Mouse (Mus musculus): ENCODE results near the gene Apom. TPM values are rescaled to one million over a fixed set of nuclear protein-coding genes. Genes with fewer than 3 reads are reported as not detected.
A peak's percentile ranks its signal among the peaks of the same experiment; 100 is the strongest.

The Apom gene
- polyA plus RNA-seq, 1 experiment: 0.15 TPM

- H3K27ac ChIP-seq (ENCODE audit: insufficient read depth, low read depth, low read length): peak overlapping the region; percentile 80
- H3K36me3 ChIP-seq (ENCODE audit: control insufficient read depth, insufficient read depth, low read length): peaks cover 30% of the 10 kb centered on the region
- H3K4me3 ChIP-seq (ENCODE audit: low read depth, low read length): peak overlapping the region; percentile 99
- H3K27me3 ChIP-seq (ENCODE audit: control insufficient read depth, insufficient read depth, low read length): no peaks in the 10 kb centered on the region
- TF ChIP-seq POLR2A (IDR thresholded peaks at IDR 0.05; ENCODE audit: low read depth, low read length): no peak
- TF ChIP-seq CTCF (IDR thresholded peaks at IDR 0.05; ENCODE audit: extremely low read depth, insufficient read length, insufficient replicate concordance, low read depth, low read length): no peak
- H3K4me1 ChIP-seq (ENCODE audit: control insufficient read depth, insufficient read depth, insufficient read length, low read length): peaks cover 10% of the 10 kb centered on the region; the same call in 1 of the 2 replicates
- WGBS: 2% methylated on average over 28 of the region's 28 CpGs
Measured at GRCm38 (mm10) chr17:35164218-35164567, 32.3 kb upstream of the Apom start.

GRCm38 (mm10) chr17:35163326-35164081, 31.7 kb upstream of the Apom start:
- WGBS: 2% methylated on average over 8 of the region's 8 CpGs
- peaks cover 37% of the 10 kb centered on the region for H3K36me3 ChIP-seq (ENCODE audit: control insufficient read depth, insufficient read depth, low read length)
- no peak for TF ChIP-seq POLR2A (IDR thresholded peaks at IDR 0.05; ENCODE audit: low read depth, low read length)
- peaks cover 10% of the 10 kb centered on the region; the same call in 1 of the 2 replicates for H3K4me1 ChIP-seq (ENCODE audit: control insufficient read depth, insufficient read depth, insufficient read length, low read length)
- peak overlapping the region; percentile 99 for H3K4me3 ChIP-seq (ENCODE audit: low read depth, low read length)
- peak overlapping the region; percentile 80 for H3K27ac ChIP-seq (ENCODE audit: insufficient read depth, low read depth, low read length)
- H3K27me3 ChIP-seq (ENCODE audit: control insufficient read depth, insufficient read depth, low read length): no peaks in the 10 kb centered on the region

GRCm38 (mm10) chr17:35162730-35163129, 30.9 kb upstream of the Apom start:
- Histone ChIP-seq H3K4me3 (ENCODE audit: low read depth, low read length) (peak overlapping the region; percentile 35), H3K36me3 (ENCODE audit: control insufficient read depth, insufficient read depth, low read length) (peaks cover 44% of the 10 kb centered on the region), H3K4me1 (ENCODE audit: control insufficient read depth, insufficient read depth, insufficient read length, low read length) (peaks cover 10% of the 10 kb centered on the region; the same call in 1 of the 2 replicates), H3K27ac (ENCODE audit: insufficient read depth, low read depth, low read length) (no peak overlapping the region), H3K27me3 (ENCODE audit: control insufficient read depth, insufficient read depth, low read length) (no peaks in the 10 kb centered on the region)
- TF ChIP-seq POLR2A (IDR thresholded peaks at IDR 0.05; ENCODE audit: low read depth, low read length) (no peak), CTCF (IDR thresholded peaks at IDR 0.05; ENCODE audit: extremely low read depth, insufficient read length, insufficient replicate concordance, low read depth, low read length) (no peak)
- WGBS: 10% methylated on average over 12 of the region's 12 CpGs

- no peaks in the 10 kb centered on the region for H3K27me3 ChIP-seq (ENCODE audit: control insufficient read depth, insufficient read depth, low read length)
- 70% methylated on average over 14 of the region's 14 CpGs for WGBS
- H3K36me3 ChIP-seq (ENCODE audit: control insufficient read depth, insufficient read depth, low read length): peaks cover 50% of the 10 kb centered on the region
- TF ChIP-seq POLR2A (IDR thresholded peaks at IDR 0.05; ENCODE audit: low read depth, low read length): no peak
- H3K4me1 ChIP-seq (ENCODE audit: control insufficient read depth, insufficient read depth, insufficient read length, low read length): peaks cover 10% of the 10 kb centered on the region; the same call in 1 of the 2 replicates
- no peak overlapping the region for H3K4me3 ChIP-seq (ENCODE audit: low read depth, low read length)
- H3K27ac ChIP-seq (ENCODE audit: insufficient read depth, low read depth, low read length): no peak overlapping the region
Measured at GRCm38 (mm10) chr17:35162121-35162520, 30.3 kb upstream of the Apom start.

GRCm38 (mm10) chr17:35161421-35161820, 29.6 kb upstream of the Apom start:
- peaks cover 9% of the 10 kb centered on the region; the same call in 1 of the 2 replicates for H3K4me1 ChIP-seq (ENCODE audit: control insufficient read depth, insufficient read depth, insufficient read length, low read length)

GRCm38 (mm10) chr17:35159638-35160037, 27.8 kb upstream of the Apom start:
- H3K36me3 ChIP-seq (ENCODE audit: control insufficient read depth, insufficient read depth, low read length): peaks cover 75% of the 10 kb centered on the region
- H3K27ac ChIP-seq (ENCODE audit: insufficient read depth, low read depth, low read length): no peak overlapping the region
- H3K4me1 ChIP-seq (ENCODE audit: control insufficient read depth, insufficient read depth, insufficient read length, low read length): peaks cover 4% of the 10 kb centered on the region; the same call in 1 of the 2 replicates
- H3K27me3 ChIP-seq (ENCODE audit: control insufficient read depth, insufficient read depth, low read length): no peaks in the 10 kb centered on the region
- 83% methylated on average over 7 of the region's 7 CpGs for WGBS
- no peak for TF ChIP-seq CTCF (IDR thresholded peaks at IDR 0.05; ENCODE audit: extremely low read depth, insufficient read length, insufficient replicate concordance, low read depth, low read length)
- no peak for TF ChIP-seq POLR2A (IDR thresholded peaks at IDR 0.05; ENCODE audit: low read depth, low read length)
- no peak overlapping the region for H3K4me3 ChIP-seq (ENCODE audit: low read depth, low read length)

More at GRCm38 (mm10) chr17:35161421-35161820, 29.6 kb upstream of the Apom start:
- Histone ChIP-seq H3K4me3 (ENCODE audit: low read depth, low read length) (no peak overlapping the region), H3K27me3 (ENCODE audit: control insufficient read depth, insufficient read depth, low read length) (no peaks in the 10 kb centered on the region), H3K27ac (ENCODE audit: insufficient read depth, low read depth, low read length) (no peak overlapping the region), H3K36me3 (ENCODE audit: control insufficient read depth, insufficient read depth, low read length) (peaks cover 57% of the 10 kb centered on the region)
- WGBS: 76% methylated on average over 11 of the region's 11 CpGs
- TF ChIP-seq POLR2A (IDR thresholded peaks at IDR 0.05; ENCODE audit: low read depth, low read length) (no peak), CTCF (IDR thresholded peaks at IDR 0.05; ENCODE audit: extremely low read depth, insufficient read length, insufficient replicate concordance, low read depth, low read length) (no peak)

- 92% methylated on average over 16 of the region's 16 CpGs for WGBS
Measured at GRCm38 (mm10) chr17:35158850-35159593, 27.2 kb upstream of the Apom start.

More at GRCm38 (mm10) chr17:35158850-35159593, 27.2 kb upstream of the Apom start:
- H3K27me3 ChIP-seq (ENCODE audit: control insufficient read depth, insufficient read depth, low read length): no peaks in the 10 kb centered on the region
- H3K36me3 ChIP-seq (ENCODE audit: control insufficient read depth, insufficient read depth, low read length): peaks cover 81% of the 10 kb centered on the region
- H3K4me1 ChIP-seq (ENCODE audit: control insufficient read depth, insufficient read depth, insufficient read length, low read length): peaks cover 4% of the 10 kb centered on the region; the same call in 1 of the 2 replicates
- no peak for TF ChIP-seq POLR2A (IDR thresholded peaks at IDR 0.05; ENCODE audit: low read depth, low read length)
- no peak for TF ChIP-seq CTCF (IDR thresholded peaks at IDR 0.05; ENCODE audit: extremely low read depth, insufficient read length, insufficient replicate concordance, low read depth, low read length)
- no peak overlapping the region for H3K27ac ChIP-seq (ENCODE audit: insufficient read depth, low read depth, low read length)
- no peak overlapping the region for H3K4me3 ChIP-seq (ENCODE audit: low read depth, low read length)
